Mouse (Mus musculus) ES-E14 (cell line): ENCODE measurements around the gene Ankrd42. TPM values are rescaled to one million over a fixed set of nuclear protein-coding genes. Genes with fewer than 3 reads are reported as not detected.

ENCODE experiments used
- DNase-seq: peaks from one replicate; pipeline ENCODE4 v3.0.0-alpha.2; 2013; ENCODE audit warnings: low read depth, low spot score
- H3K27ac ChIP-seq: 2 replicates; pipeline ENCODE4 v1.5.1; 2012; ENCODE audit warnings: low read depth, mild to moderate bottlenecking, low read length, moderate library complexity, mixed read lengths; ENCODE audit not compliant: poor library complexity, insufficient read depth, severe bottlenecking
- H3K36me3 ChIP-seq: 2 replicates; pipeline ENCODE4 v1.6.1; 2012; ENCODE audit warnings: mild to moderate bottlenecking, low read length, moderate library complexity, mixed read lengths; ENCODE audit not compliant: control insufficient read depth, poor library complexity, insufficient read depth, severe bottlenecking
- H3K4me1 ChIP-seq, 2 experiments: fragments of 150-350 bp in 1 of 2; sonication (generic) in 1 of 2; 2 replicates each; pipeline ENCODE4 v1.6.1; 2012; ENCODE audit warnings: low read length in 2 of 2, mild to moderate bottlenecking in 1 of 2, mixed read lengths in 1 of 2; ENCODE audit not compliant: control insufficient read depth in 2 of 2, insufficient read depth in 2 of 2, poor library complexity in 1 of 2
- H3K4me3 ChIP-seq, 2 experiments: fragments of 150-350 bp in 1 of 2; sonication (generic) in 1 of 2; 2 replicates each; pipeline ENCODE4 v1.5.1; 2012; ENCODE audit warnings: low read length in 2 of 2, low read depth in 1 of 2, mild to moderate bottlenecking in 1 of 2, mixed read lengths in 1 of 2; ENCODE audit not compliant: insufficient read depth in 1 of 2, poor library complexity in 1 of 2, severe bottlenecking in 1 of 2
- H3K9ac ChIP-seq: 2 replicates; pipeline ENCODE4 v1.6.1; 2012; ENCODE audit warnings: low read depth, mild to moderate bottlenecking, low read length, mixed read lengths; ENCODE audit not compliant: poor library complexity, insufficient read depth, severe bottlenecking
- H3K9me3 ChIP-seq: fragments of 150-350 bp; sonication (generic); 2 replicates; pipeline ENCODE4 v1.6.1; 2012; ENCODE audit warnings: low read depth, mild to moderate bottlenecking, low read length; ENCODE audit not compliant: control insufficient read depth, insufficient read depth
- CHD2 ChIP-seq: IDR thresholded peaks from 2 replicates; pipeline ENCODE4 v1.6.1; 2014; ENCODE audit warnings: mild to moderate bottlenecking, low read depth, low read length, inconsistent platforms
- HCFC1 ChIP-seq: IDR thresholded peaks from 2 replicates; pipeline ENCODE4 v1.6.1; 2012; ENCODE audit warnings: low read length, inconsistent platforms, borderline replicate concordance; ENCODE audit not compliant: insufficient read depth
- MAFK ChIP-seq: IDR thresholded peaks from 2 replicates; pipeline ENCODE4 v1.6.1; 2014; ENCODE audit warnings: mild to moderate bottlenecking, low read depth, low read length, inconsistent platforms; ENCODE audit not compliant: insufficient read depth
- ZC3H11A ChIP-seq: IDR thresholded peaks from 2 replicates; pipeline ENCODE4 v1.6.1; 2012; ENCODE audit warnings: low read depth, mild to moderate bottlenecking, inconsistent platforms, low read length, borderline replicate concordance
- ZNF384 ChIP-seq: IDR thresholded peaks from 2 replicates; pipeline ENCODE4 v1.6.1; 2012; ENCODE audit warnings: low read depth, low read length, inconsistent platforms
- in situ Hi-C, 2 experiments: fragments of 600-800 bp; cut with MboI; formaldehyde crosslinking; loops; one replicate each; pipeline ENCODE4 v1.15.1; 2025; ENCODE audit warnings: low sequenced_read_pairs in 2 of 2, inconsistent platforms in 1 of 2; ENCODE audit not compliant: unreplicated experiment in 2 of 2
- total RNA-seq: library from RNA; depleted of rRNA; stranded (reverse); fragments of 300-350 nt; gene quantifications from 2 replicates; pipeline ENCODE4 v1.2.3, GENCODE M21; 2012

Gene Ankrd42
- total RNA-seq, 1 experiment: 5.2 TPM

- in situ Hi-C loops: no loop called here
- no peak overlapping the region for H3K27ac ChIP-seq
- no peak for TF ChIP-seq CHD2
- no peak for TF ChIP-seq ZNF384
- TF ChIP-seq MAFK: no peak
- TF ChIP-seq ZC3H11A: no peak
- no peak for TF ChIP-seq HCFC1
- no peak overlapping the region for H3K4me3 ChIP-seq
- no peak for DNase-seq
- H3K4me1 ChIP-seq: 0 out of 4 replicates have a peak, but pooled peaks cover 0 to 2% of the 10 kb centered on the region in 2 experiments
- H3K9ac ChIP-seq: no peak overlapping the region
- H3K36me3 ChIP-seq: no peaks in the 10 kb centered on the region
- no peaks in the 10 kb centered on the region for H3K9me3 ChIP-seq
Measured at GRCm38 (mm10) chr7:92558744-92559143, 78.2 kb downstream of the Ankrd42 start.

DNA sequence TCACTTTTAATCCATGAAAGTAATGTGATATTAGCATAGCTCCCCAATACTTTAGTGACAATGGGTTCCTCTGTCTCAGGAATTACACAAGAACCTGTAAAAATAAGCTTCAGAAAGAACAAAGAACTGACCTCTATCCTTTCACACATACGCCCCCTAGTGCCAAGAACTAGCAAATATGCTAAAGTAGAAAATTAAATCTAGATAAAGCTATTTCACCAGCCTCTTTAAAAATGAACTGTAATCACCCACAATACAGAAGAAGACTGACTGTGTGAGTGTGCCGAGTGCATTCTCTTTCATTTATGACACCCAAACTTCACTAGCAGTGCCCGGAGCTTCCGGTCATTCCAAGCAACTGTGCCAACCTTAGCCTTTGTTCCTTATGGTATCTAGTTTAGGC is 86.0 kb downstream of the Ankrd42 start:
- no peaks in the 10 kb centered on the region for H3K9me3 ChIP-seq
- peak; percentile 26 for DNase-seq
- in situ Hi-C loops: no loop called here
- H3K27ac ChIP-seq: no peak overlapping the region
- H3K36me3 ChIP-seq: no peaks in the 10 kb centered on the region
- H3K4me3 ChIP-seq: no peak overlapping the region
- no peak overlapping the region for H3K9ac ChIP-seq
- H3K4me1 ChIP-seq: no peaks in the 10 kb centered on the region
- TF ChIP-seq HCFC1 (no peak), MAFK (no peak), ZNF384 (no peak), ZC3H11A (no peak)

GRCm38 (mm10) chr7:92550248-92550989 is 86.5 kb downstream of the Ankrd42 start:
- Histone ChIP-seq H3K9ac (no peak overlapping the region), H3K4me1 (no peaks in the 10 kb centered on the region), H3K4me3 (no peak overlapping the region), H3K27ac (no peak overlapping the region), H3K9me3 (no peaks in the 10 kb centered on the region), H3K36me3 (no peaks in the 10 kb centered on the region)
- DNase-seq: no peak
- in situ Hi-C loops: no loop called here
- TF ChIP-seq ZNF384 (no peak), HCFC1 (no peak), MAFK (no peak), ZC3H11A (no peak), CHD2 (no peak)

GRCm38 (mm10) chr7:92546763-92547162 is 90.2 kb downstream of the Ankrd42 start:
- Histone ChIP-seq H3K4me3 (no peak overlapping the region), H3K9me3 (no peaks in the 10 kb centered on the region), H3K9ac (no peak overlapping the region), H3K27ac (no peak overlapping the region), H3K4me1 (no peaks in the 10 kb centered on the region), H3K36me3 (no peaks in the 10 kb centered on the region)
- TF ChIP-seq HCFC1 (no peak), CHD2 (no peak), MAFK (no peak), ZC3H11A (no peak), ZNF384 (no peak)
- in situ Hi-C loops: loop anchor here in 1 of 2 experiments (10.0 kb wide), 1 partner anchor 452 kb away; no protein-coding TSS in a partner anchor
- no peak for DNase-seq
